Mouse (Mus musculus) embryo, embryonic 11 days (tissue): Measurements from ENCODE around the gene Eif4g3.

ENCODE experiments used
- DNase-seq: peaks from one replicate; pipeline ENCODE4 v3.0.0-alpha.2; 2015

Eif4g3 gene

DNA sequence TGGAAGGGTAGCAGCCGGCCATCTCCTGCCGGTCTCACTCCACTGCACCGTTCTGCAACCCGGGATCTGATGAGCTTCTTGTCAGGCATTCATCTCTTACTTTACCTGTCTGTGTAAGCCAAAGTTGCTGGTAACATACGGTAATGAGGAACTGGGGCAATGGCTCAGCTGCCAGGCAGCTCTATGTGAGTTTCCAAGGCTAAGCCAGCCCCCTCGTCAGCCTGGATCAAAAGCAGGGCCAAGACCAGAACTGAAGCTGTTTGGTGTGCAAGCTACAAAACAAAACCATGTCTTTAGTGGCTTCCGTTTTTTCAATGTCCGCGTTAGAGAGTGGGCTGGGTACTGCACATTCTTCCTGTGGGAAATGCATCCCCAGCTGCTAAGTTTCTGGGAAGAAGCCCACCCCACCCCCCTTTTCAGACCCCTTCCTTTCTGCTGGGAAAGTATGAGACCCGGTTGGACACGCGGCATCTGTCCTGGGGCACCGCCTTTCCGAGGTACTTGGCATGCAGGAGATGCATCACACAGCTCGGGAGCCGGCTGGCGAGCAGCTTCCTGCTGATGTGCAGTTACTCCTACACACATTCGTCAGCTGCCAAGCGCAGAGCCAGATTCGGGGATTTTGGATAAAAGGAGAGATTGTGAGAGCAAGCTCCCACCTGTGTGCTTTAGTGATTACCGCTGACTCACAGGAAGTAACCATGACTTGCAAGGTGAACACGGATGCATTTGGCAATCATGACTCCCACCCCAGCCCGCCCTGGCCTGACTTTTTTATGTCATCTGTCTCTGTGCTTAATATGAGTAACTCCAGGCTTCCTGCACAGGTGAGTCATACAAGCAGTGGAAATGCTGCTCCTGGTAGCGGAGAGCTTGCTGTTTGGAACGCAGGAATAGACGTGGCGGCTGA, 254.2 kb downstream of the Eif4g3 start:
- DNase-seq: no peak

DNA sequence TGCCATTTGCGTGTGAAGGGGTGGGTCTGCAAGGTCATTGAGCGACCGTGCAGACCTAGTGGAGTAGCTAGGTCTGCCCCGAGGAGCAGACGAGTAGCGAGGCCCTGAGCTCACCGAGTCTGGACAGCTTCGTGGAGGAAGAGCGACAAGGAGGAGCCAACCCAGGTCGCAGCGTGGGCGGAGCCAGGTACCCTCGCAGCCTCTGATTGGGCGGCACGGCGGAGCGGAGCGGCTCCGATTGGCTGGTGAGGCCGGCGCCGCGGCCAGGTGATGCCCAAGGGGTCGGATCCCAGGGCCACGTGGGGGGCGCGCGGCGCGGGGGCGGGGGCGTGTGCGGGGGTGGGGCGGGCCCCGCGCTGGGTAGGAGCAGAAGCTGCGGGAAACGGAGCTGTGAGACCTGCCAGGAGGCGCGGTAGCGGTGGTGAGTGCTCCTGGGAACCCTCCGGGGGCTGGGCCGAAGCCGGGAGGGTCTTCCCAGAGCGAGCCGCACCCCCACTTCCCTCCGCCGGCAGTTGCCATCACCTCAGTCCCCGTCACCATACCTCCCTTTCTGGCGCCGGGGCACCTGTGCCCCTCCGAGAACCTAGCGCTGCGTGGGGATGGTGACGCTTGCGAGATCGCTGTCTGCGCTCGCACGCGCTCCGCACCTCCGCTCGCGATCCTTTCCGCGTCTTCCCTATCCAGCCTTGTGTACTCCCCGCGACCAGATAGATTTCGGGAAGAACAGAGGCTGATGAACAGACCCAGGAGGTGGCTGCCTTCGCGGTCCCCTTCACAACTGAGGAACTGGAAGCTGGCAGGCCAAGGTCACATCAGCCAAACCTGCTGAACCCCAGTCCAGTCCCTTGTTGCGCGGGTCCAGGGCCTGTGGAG, 257.5 kb downstream of the Eif4g3 start, which contains the start of the genes Sh2d5 and Kif17:
TSS of gene Sh2d5 (plus strand) at position 316 of the 873 bp plus-strand sequence.
TSS of gene Kif17 (plus strand) at position 348 of the 873 bp plus-strand sequence.
- peak; percentile 91 for DNase-seq

DNA sequence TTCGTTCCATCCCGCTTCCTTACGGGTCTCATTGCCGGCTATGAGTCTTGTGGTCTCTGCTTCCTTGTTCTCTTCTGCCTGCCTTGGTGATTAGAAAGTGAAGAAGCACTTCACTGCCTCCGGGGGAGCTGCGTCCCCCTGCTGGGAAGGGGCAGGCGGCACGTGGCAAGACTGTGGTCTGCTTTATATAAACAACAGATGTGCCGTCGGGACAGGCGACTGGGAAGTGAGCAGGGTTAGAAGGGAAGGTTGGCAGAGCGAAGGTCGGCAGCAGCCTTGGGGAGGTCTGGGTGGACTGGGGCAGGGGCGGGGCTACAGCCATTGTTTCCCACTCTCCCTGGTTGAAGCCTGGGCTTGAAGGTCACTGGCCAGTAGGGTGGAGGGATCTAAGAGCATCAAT, 259.0 kb downstream of the Eif4g3 start:
- peak; percentile 82 for DNase-seq

DNA sequence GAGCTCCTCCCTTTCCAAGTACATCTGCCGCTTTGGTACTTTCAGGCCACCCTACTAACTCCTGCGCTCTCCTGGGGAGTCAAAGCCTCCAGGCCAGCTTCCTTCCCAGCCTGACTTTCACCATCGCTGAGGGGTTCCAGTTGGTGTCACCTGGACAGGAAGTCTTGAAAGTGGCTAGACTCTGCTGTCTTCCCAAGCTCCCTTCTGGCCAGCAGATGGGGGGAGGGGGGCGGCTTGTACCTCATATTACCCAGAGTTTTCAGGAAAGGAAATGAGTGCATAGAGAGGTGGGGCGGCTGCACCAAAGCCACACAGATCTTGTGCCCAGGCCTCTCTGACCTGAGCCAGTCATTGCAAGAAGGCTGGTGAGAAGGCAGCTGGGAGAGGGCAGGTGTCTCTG, 259.4 kb downstream of the Eif4g3 start:
- no peak for DNase-seq

DNA sequence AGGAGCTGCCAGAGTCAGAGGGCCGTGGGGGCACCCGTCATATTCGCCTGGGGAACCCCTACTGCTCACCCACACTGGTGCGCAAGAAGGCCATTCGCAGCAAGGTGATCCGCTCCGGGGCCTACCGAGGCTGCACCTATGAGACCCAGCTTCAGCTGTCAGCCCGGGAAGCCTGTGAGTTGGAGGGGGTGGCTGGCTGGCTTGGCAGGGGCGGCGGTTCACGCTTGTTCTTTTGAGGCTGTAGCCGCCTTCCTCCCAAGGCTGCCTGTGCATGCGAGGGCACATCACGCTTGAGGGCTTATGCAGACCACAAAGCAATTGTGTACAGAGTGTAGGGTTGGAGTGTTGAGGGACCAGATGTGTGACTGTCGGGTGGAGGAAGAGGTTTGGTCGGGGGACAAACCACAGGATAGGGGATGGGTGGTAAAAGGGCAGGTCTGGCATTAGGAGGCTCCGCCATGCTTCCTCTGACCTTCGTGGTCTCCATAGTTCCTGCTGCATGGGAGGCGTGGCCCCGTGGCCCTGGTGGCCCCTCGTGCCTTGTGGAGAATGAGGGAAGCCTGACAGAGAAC, 264.4 kb downstream of the Eif4g3 start:
- DNase-seq: no peak
